Mouse (Mus musculus) forebrain, embryonic 14.5 days (tissue): ENCODE measurements at regions not wholly inside any gene's neighbourhood (a gene's known extent, or its start where the extent isn't known, plus 50 kb on each side); places are given as distances from the start of the nearest gene placed in this dataset.

Experiments used
- ATAC-seq: fragments of 200-750 bp; cut with Nextera tagmentation; 2 replicates; pipeline ENCODE4 v1.8.0; 2017; ENCODE audit warnings: mild to moderate bottlenecking, moderate library complexity
- DNase-seq: peaks from one replicate; pipeline ENCODE4 v3.0.0-alpha.2; 2015; ENCODE audit warnings: low spot score
- H3K27ac ChIP-seq: fragments of 300-500 bp; sonication (generic); 2 replicates; pipeline ENCODE4 v1.5.1; 2014; ENCODE audit warnings: low read depth, mild to moderate bottlenecking, control low read depth, low read length, moderate library complexity
- H3K27me3 ChIP-seq: fragments of 300-500 bp; sonication (generic); replicated peaks from 2 replicates; pipeline ENCODE4 v1.6.1; 2014; ENCODE audit warnings: low read length, control low read depth, mixed read lengths; ENCODE audit not compliant: control insufficient read depth, insufficient read depth
- H3K36me3 ChIP-seq: fragments of 300-500 bp; sonication (generic); 2 replicates; pipeline ENCODE4 v1.6.1; 2014; ENCODE audit warnings: low read length, control low read depth; ENCODE audit not compliant: control insufficient read depth, insufficient read depth
- H3K4me1 ChIP-seq: fragments of 300-500 bp; sonication (generic); 2 replicates; pipeline ENCODE4 v1.6.1; 2014; ENCODE audit warnings: antibody characterized with exemption, low read length, control low read depth; ENCODE audit not compliant: control insufficient read depth, insufficient read depth
- H3K4me2 ChIP-seq: fragments of 300-500 bp; sonication (generic); 2 replicates; pipeline ENCODE4 v1.6.1; 2014; ENCODE audit warnings: mild to moderate bottlenecking, control low read depth, low read length
- H3K4me3 ChIP-seq: fragments of 300-500 bp; sonication (generic); 2 replicates; pipeline ENCODE4 v1.5.1; 2014; ENCODE audit warnings: low read depth, low read length, control low read depth
- H3K9ac ChIP-seq: fragments of 300-500 bp; sonication (generic); 2 replicates; pipeline ENCODE4 v1.6.1; 2014; ENCODE audit warnings: mild to moderate bottlenecking, low read length, control low read depth, moderate library complexity
- H3K9me3 ChIP-seq: fragments of 300-500 bp; sonication (generic); replicated peaks from 2 replicates; pipeline ENCODE4 v1.6.1; 2016; ENCODE audit warnings: low read length, control low read depth, mixed read lengths; ENCODE audit not compliant: control insufficient read depth
- WGBS: fragments of 180-500 bp; shearing (Covaris S2); extraction: QIAGEN DNeasy Blood & Tissue Kit; methylation state at CpG from one replicate; pipeline ENCODE4 v1.1.7; 2014; 5-methylcytosine and 5-hydroxymethylcytosine counted together

GRCm38 (mm10) chr13:28811667-28812575, 141.6 kb downstream of the Sox4 start:
- peak overlapping the region; percentile 88 for H3K27ac ChIP-seq
- H3K27me3 ChIP-seq: no peaks in the 10 kb centered on the region
- H3K4me2 ChIP-seq: peak overlapping the region; percentile 27
- peak overlapping the region; percentile 26; the same call in 1 of the 2 replicates for H3K9ac ChIP-seq
- peak; percentile 56 for ATAC-seq
- 22% methylated on average over 12 of the region's 12 CpGs for WGBS
- no peaks in the 10 kb centered on the region for H3K9me3 ChIP-seq
- no peak overlapping the region for H3K4me3 ChIP-seq
- no peaks in the 10 kb centered on the region for H3K36me3 ChIP-seq
- DNase-seq: peak; percentile 69
- H3K4me1 ChIP-seq: peaks cover 43% of the 10 kb centered on the region

- no peaks in the 10 kb centered on the region for H3K9me3 ChIP-seq
- ATAC-seq (peak; percentile 45), DNase-seq (peak; percentile 74)
- H3K9ac ChIP-seq: no peak overlapping the region
- peak overlapping the region; percentile 27; the same call in 1 of the 2 replicates for H3K4me2 ChIP-seq
- H3K4me1 ChIP-seq: peaks cover 43% of the 10 kb centered on the region
- H3K27ac ChIP-seq: peak overlapping the region; percentile 88
- H3K36me3 ChIP-seq: no peaks in the 10 kb centered on the region
- no peaks in the 10 kb centered on the region for H3K27me3 ChIP-seq
- H3K4me3 ChIP-seq: no peak overlapping the region
- WGBS: 4% methylated on average over 2 of the region's 2 CpGs
Observed at GRCm38 (mm10) chr13:28811081-28811439, 142.5 kb downstream of the Sox4 start.

- peak overlapping the region; percentile 88 for H3K27ac ChIP-seq
- ATAC-seq: peak; percentile 68
- DNase-seq: peak; percentile 94
- H3K4me3 ChIP-seq: no peak overlapping the region
- no peaks in the 10 kb centered on the region for H3K27me3 ChIP-seq
- H3K36me3 ChIP-seq: no peaks in the 10 kb centered on the region
- 16% methylated on average over 6 of the region's 6 CpGs for WGBS
- no peak overlapping the region; the same call in 1 of the 2 replicates for H3K9ac ChIP-seq
- H3K4me1 ChIP-seq: peaks cover 43% of the 10 kb centered on the region
- peak overlapping the region; percentile 27; the same call in 1 of the 2 replicates for H3K4me2 ChIP-seq
- no peaks in the 10 kb centered on the region for H3K9me3 ChIP-seq
Observed at GRCm38 (mm10) chr13:28810326-28811080, 143.0 kb downstream of the Sox4 start.

GRCm38 (mm10) chr13:28805302-28805701, 148.2 kb downstream of the Sox4 start:
- no peaks in the 10 kb centered on the region for H3K27me3 ChIP-seq
- 77% methylated on average over 4 of the region's 4 CpGs for WGBS
- ATAC-seq (no peak), DNase-seq (no peak)
- H3K36me3 ChIP-seq: no peaks in the 10 kb centered on the region
- H3K4me3 ChIP-seq: no peak overlapping the region
- H3K9ac ChIP-seq: no peak overlapping the region
- peaks cover 24% of the 10 kb centered on the region for H3K4me1 ChIP-seq
- no peaks in the 10 kb centered on the region for H3K9me3 ChIP-seq
- no peak overlapping the region for H3K4me2 ChIP-seq
- H3K27ac ChIP-seq: no peak overlapping the region

- Histone ChIP-seq H3K9ac (no peak overlapping the region), H3K27ac (peak overlapping the region; percentile 0; the same call in 1 of the 2 replicates), H3K4me3 (no peak overlapping the region), H3K9me3 (no peaks in the 10 kb centered on the region), H3K4me2 (no peak overlapping the region), H3K4me1 (peaks cover 20% of the 10 kb centered on the region; the same call in 1 of the 2 replicates), H3K36me3 (no peaks in the 10 kb centered on the region), H3K27me3 (no peaks in the 10 kb centered on the region)
- 35% methylated on average over 8 of the region's 8 CpGs for WGBS
- DNase-seq (no peak), ATAC-seq (peak; percentile 57)
Observed at GRCm38 (mm10) chr13:28801210-28801954, 152.1 kb downstream of the Sox4 start.

GRCm38 (mm10) chr13:28800676-28801075, 152.8 kb downstream of the Sox4 start:
- no peak overlapping the region for H3K4me2 ChIP-seq
- H3K27ac ChIP-seq: no peak overlapping the region
- no peak overlapping the region for H3K4me3 ChIP-seq
- H3K4me1 ChIP-seq: peaks cover 20% of the 10 kb centered on the region; the same call in 1 of the 2 replicates
- no peaks in the 10 kb centered on the region for H3K27me3 ChIP-seq
- no peak overlapping the region for H3K9ac ChIP-seq
- 9% methylated on average over 1 of the region's 1 CpGs for WGBS
- ATAC-seq (no peak), DNase-seq (no peak)
- H3K9me3 ChIP-seq: no peaks in the 10 kb centered on the region
- H3K36me3 ChIP-seq: no peaks in the 10 kb centered on the region

GRCm38 (mm10) chr13:28799474-28799873, 154.0 kb downstream of the Sox4 start:
- H3K36me3 ChIP-seq: no peaks in the 10 kb centered on the region
- DNase-seq: no peak
- H3K27me3 ChIP-seq: no peaks in the 10 kb centered on the region
- no peaks in the 10 kb centered on the region for H3K9me3 ChIP-seq
- no peak overlapping the region for H3K9ac ChIP-seq
- H3K27ac ChIP-seq: no peak overlapping the region; the same call in 1 of the 2 replicates
- peaks cover 22% of the 10 kb centered on the region; the same call in 1 of the 2 replicates for H3K4me1 ChIP-seq
- H3K4me2 ChIP-seq: no peak overlapping the region
- no peak overlapping the region for H3K4me3 ChIP-seq
- ATAC-seq: no peak
- 79% methylated on average over 1 of the region's 1 CpGs for WGBS

- no peaks in the 10 kb centered on the region for H3K27me3 ChIP-seq
Observed at GRCm38 (mm10) chr13:28797617-28798475, 155.7 kb downstream of the Sox4 start.

More at GRCm38 (mm10) chr13:28797617-28798475, 155.7 kb downstream of the Sox4 start:
- Histone ChIP-seq H3K4me1 (peaks cover 37% of the 10 kb centered on the region), H3K36me3 (no peaks in the 10 kb centered on the region), H3K9me3 (no peaks in the 10 kb centered on the region), H3K4me2 (no peak overlapping the region), H3K4me3 (no peak overlapping the region), H3K27ac (no peak overlapping the region), H3K9ac (no peak overlapping the region)
- 75% methylated on average over 8 of the region's 8 CpGs for whole genome bisulfite sequencing
- no peak for ATAC-seq
- DNase-seq: no peak
